Mouse (Mus musculus) lung, postnatal 0 days (tissue): ENCODE measurements around the gene Dbi.

Experiments
- CTCF ChIP-seq: IDR thresholded peaks from 2 replicates; pipeline ENCODE4 v1.5.1; 2016; ENCODE audit warnings: antibody characterized with exemption, mild to moderate bottlenecking
- EP300 ChIP-seq: IDR thresholded peaks from 2 replicates; pipeline ENCODE4 v1.6.1; 2016; ENCODE audit warnings: antibody characterized with exemption, mild to moderate bottlenecking, control low read depth

DNA sequence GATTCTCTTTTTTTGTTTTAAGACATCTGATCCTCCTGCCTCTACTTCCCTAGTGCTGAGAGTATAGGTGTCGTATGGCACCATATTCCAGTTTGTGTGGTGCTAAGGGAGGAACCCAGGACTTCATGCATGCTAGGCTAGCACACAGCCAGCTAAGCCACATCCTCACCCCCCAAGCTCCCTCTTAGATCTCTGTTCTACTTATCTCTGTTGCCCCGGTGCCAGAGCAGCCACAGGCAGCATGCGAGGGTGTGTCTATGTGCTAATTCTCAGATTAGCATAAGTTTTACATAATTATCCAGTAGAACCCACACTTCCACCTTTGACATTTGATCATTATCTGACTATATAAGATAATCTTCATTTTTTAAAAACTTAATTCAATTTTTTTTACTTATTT, 26.0 kb downstream of the Dbi start:
- TF ChIP-seq CTCF (no peak), EP300 (no peak)
